Mouse (Mus musculus) yolk sac, embryonic 10.5 days (tissue): ENCODE measurements at regions not wholly inside any gene's neighbourhood (a gene's known extent, or its start where the extent isn't known, plus 50 kb on each side); places are given as distances from the start of the nearest gene placed in this dataset.

Experiments used
- DNase-seq: peaks from one replicate; pipeline ENCODE4 v3.0.0-alpha.2; 2017; ENCODE audit warnings: low spot score

DNA sequence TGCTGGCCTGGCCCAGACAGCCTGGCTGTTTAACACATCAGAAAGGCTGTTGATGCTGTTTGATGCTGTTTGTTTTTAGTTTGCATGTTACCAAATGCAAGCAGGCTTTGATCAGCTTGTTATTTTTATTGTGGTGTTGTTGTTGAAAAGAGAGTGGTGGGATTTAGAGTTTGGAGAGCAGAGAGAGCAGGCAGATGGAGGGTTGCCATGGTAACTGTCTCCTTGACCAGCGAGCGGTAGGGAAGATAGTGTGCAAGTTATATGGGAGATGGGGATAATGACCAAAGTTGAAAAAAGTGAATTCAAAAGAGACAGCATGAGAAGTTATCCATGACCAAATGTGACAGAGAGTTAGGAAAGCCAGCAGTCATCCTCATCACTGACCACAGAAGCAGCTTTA, 83.3 kb downstream of the Cmc2 start:
- no peak for DNase-seq

DNA sequence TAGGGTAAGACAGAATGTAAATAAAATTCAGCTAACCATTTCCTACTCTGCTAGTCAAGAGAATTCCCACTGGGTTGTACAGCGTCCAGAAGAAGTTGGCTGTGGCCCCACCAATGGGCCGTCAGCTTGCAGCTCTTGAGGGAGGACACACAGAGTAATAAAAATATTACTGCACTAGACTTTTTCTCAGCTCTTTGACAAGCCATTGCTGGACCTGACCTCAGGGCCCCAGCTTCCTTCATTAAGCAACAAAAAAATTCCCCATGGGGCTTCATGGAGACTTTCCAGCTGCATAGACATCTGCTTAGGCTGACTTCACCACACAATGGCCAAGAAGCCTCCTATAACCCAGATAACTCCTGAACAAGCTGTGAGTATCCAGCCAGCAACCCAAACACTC, 89.1 kb downstream of the Cmc2 start:
- DNase-seq = no peak

- no peak for DNase-seq
These were observed 91.6 kb downstream of the Cmc2 start for GRCm38 (mm10) chr8:116829631-116830030.

DNA sequence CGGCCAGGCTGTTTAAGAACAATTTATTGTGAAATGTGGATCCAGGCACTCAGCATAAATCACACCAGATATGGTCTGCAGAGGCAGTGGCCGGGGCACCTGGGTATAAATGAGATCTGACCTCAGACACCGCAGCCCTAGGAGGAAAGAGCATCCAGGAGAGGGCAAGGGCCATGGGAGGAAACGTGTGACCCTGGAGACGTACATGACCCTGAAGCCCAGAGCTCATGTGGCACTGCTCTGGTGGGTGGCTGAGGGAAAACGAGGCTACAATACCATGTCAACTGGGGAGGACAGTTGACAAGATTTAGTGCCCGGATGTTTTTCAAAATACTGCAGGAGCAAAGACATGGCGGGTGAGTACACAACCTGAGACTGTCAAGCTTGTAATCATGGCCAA, 93.0 kb downstream of the Cmc2 start:
- no peak for DNase-seq

- no peak for DNase-seq
These were observed 94.1 kb downstream of the Cmc2 start for GRCm38 (mm10) chr8:116827141-116827540.

DNA sequence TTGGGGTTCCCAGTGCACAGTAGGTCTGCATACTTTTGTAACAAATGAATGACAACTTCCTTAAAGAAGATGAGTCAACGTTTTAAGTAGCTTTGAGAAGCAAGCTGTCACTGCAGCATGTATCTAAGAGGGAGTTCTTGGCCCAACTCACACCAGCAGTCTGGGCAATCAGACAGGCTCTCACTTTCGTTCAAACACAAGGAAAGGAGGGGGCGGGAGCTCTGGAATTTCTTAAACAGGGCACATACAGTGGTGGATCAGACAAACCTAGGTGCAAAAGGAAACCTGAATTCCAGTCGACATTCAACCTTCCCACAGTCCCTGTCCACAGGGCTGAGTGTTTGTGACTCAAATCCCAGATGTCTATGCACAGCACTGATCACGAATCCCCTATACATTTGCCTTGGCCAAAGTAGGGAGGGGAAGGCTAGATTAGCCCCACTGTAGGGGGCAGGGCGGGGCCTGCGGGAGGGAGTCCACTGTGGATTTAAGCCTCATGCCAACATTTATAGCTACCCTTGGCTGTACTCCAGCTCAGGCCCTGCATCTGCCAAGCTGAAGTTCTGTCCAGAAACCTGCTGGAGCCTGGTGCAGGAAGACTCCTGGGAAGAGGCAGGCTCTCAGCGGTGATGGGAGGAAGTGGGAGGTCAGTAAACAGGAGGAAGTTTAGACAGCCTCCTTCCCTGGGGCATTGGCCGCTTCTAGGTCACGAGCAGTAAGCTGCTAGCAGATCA, 81.5 kb upstream of the Cdyl2 start:
- no peak for DNase-seq

- DNase-seq = no peak
These were observed 68.5 kb upstream of the Cdyl2 start for GRCm38 (mm10) chr8:116801313-116801712.

GRCm38 (mm10) chr8:116800636-116801035, 67.8 kb upstream of the Cdyl2 start:
- DNase-seq = no peak

DNA sequence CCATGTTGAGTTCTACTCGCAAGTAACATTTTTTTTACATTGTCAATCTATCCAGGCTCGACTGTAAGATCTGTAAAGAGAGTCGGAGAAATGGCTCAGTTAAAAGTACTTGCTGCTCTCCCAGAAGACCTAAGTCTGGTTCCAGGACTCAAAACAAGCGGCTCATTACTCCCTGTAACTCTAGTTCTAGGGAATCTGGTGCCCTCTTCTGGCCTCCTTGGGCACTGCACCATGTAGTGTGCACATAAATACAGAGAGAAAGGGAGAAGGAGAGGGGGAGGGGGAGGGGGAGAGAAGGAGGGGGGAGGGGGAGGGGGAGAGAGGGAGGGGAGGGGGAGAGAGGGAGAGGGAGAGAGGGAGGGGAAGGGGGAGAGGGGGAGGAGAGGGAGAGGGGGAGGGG, 66.2 kb upstream of the Cdyl2 start:
- no peak for DNase-seq

GRCm38 (mm10) chr8:116795713-116796112, 62.9 kb upstream of the Cdyl2 start:
- DNase-seq = no peak

DNA sequence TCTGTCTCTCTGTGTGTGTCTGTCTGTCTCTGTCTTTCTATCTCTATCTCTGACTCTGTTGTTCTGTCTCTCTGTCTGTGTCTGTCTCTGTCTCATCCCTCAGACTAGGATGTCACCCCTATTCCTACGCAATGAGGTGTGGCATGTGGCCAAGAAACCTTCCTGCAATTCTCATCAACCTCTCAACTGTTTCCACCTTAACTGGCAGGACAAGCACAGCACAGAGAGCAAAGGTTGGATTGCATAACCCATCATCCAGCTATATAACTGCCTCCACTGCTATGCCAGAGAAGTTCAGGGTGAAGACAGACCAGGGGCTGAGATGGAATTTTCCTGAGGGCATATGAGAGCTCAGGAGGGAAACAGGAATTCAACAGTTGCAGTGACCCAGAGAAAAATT, 60.3 kb upstream of the Cdyl2 start:
- DNase-seq = peak; percentile 30

- DNase-seq = no peak
These were observed 57.5 kb upstream of the Cdyl2 start for GRCm38 (mm10) chr8:116790294-116790693.
